Mouse (Mus musculus): ENCODE measurements around the gene Snx21. TPM values are rescaled to one million over a fixed set of nuclear protein-coding genes. Genes with fewer than 3 reads are reported as not detected.

Snx21 gene
- polyA plus RNA-seq, 1 experiment from 2014 or later = 24.4 TPM

GRCm38 (mm10) chr2:164765841-164766240, 19.8 kb upstream of the Snx21 start:
- Histone ChIP-seq H3K36me3 (ENCODE audit: control insufficient read depth, insufficient read depth, low read length) (peaks cover 61% of the 10 kb centered on the region), H3K4me2 (replicated peaks; ENCODE audit: low read depth, low read length) (no peak overlapping the region), H3K4me3 (ENCODE audit: low read depth, low read length) (no peak overlapping the region), H3K4me1 (ENCODE audit: control insufficient read depth, insufficient read depth, low read length) (peaks cover 4% of the 10 kb centered on the region; the same call in 1 of the 2 replicates), H3K27me3 (ENCODE audit: control insufficient read depth, insufficient read depth, low read length) (no peaks in the 10 kb centered on the region), H3K9ac (replicated peaks; ENCODE audit: low read depth, low read length) (no peak overlapping the region), H3K27ac (ENCODE audit: low read length) (no peak overlapping the region), H3K9me3 (ENCODE audit: control insufficient read depth, low read depth, low read length) (no peaks in the 10 kb centered on the region)
- no peak for ATAC-seq (ENCODE audit: insufficient number of reproducible peaks, insufficient read depth, low FRiP score, low read depth)
- WGBS = 85% methylated on average over 3 of the region's 3 CpGs

- no peak overlapping the region for H3K4me3 ChIP-seq (ENCODE audit: low read depth, low read length)
- H3K36me3 ChIP-seq (ENCODE audit: control insufficient read depth, insufficient read depth, low read length) = peaks cover 58% of the 10 kb centered on the region
- no peak overlapping the region for H3K9ac ChIP-seq (replicated peaks; ENCODE audit: low read depth, low read length)
- no peaks in the 10 kb centered on the region for H3K9me3 ChIP-seq (ENCODE audit: control insufficient read depth, low read depth, low read length)
- H3K27me3 ChIP-seq (ENCODE audit: control insufficient read depth, insufficient read depth, low read length) = no peaks in the 10 kb centered on the region
- peaks cover 17% of the 10 kb centered on the region for H3K4me1 ChIP-seq (ENCODE audit: control insufficient read depth, insufficient read depth, low read length)
- WGBS = 90% methylated on average over 15 of the region's 15 CpGs
- ATAC-seq (ENCODE audit: insufficient number of reproducible peaks, insufficient read depth, low FRiP score, low read depth) = no peak
- H3K4me2 ChIP-seq (replicated peaks; ENCODE audit: low read depth, low read length) = no peak overlapping the region
- H3K27ac ChIP-seq (ENCODE audit: low read length) = no peak overlapping the region
Observed at GRCm38 (mm10) chr2:164767812-164768540, 17.6 kb upstream of the Snx21 start.

GRCm38 (mm10) chr2:164769258-164770037, 16.2 kb upstream of the Snx21 start, which contains the start of gene Ube2c:
Gene Ube2c (plus strand): TSS chr2:164769898.
- H3K9me3 ChIP-seq (ENCODE audit: control insufficient read depth, low read depth, low read length) = no peaks in the 10 kb centered on the region
- ATAC-seq (ENCODE audit: insufficient number of reproducible peaks, insufficient read depth, low FRiP score, low read depth) = peak; percentile 99
- H3K4me1 ChIP-seq (ENCODE audit: control insufficient read depth, insufficient read depth, low read length) = peaks cover 17% of the 10 kb centered on the region
- WGBS = under 1% methylated on average over 52 of the region's 53 CpGs
- peak within 1 kb of the TSS; percentile 84 for H3K4me2 ChIP-seq (replicated peaks; ENCODE audit: low read depth, low read length)
- no peaks in the 10 kb centered on the region for H3K27me3 ChIP-seq (ENCODE audit: control insufficient read depth, insufficient read depth, low read length)
- no peak within 1 kb of the TSS; the same call in 1 of the 2 replicates for H3K27ac ChIP-seq (ENCODE audit: low read length)
- peaks cover 52% of the 10 kb centered on the region for H3K36me3 ChIP-seq (ENCODE audit: control insufficient read depth, insufficient read depth, low read length)
- H3K9ac ChIP-seq (replicated peaks; ENCODE audit: low read depth, low read length) = peak within 1 kb of the TSS; percentile 80
- H3K4me3 ChIP-seq (ENCODE audit: low read depth, low read length) = peak within 1 kb of the TSS; percentile 87

- Histone ChIP-seq H3K27me3 (ENCODE audit: control insufficient read depth, insufficient read depth, low read length) (no peaks in the 10 kb centered on the region), H3K4me2 (replicated peaks; ENCODE audit: low read depth, low read length) (peak overlapping the region; percentile 84), H3K9ac (replicated peaks; ENCODE audit: low read depth, low read length) (peak overlapping the region; percentile 80), H3K4me3 (ENCODE audit: low read depth, low read length) (peak overlapping the region; percentile 87), H3K9me3 (ENCODE audit: control insufficient read depth, low read depth, low read length) (no peaks in the 10 kb centered on the region), H3K36me3 (ENCODE audit: control insufficient read depth, insufficient read depth, low read length) (peaks cover 46% of the 10 kb centered on the region), H3K4me1 (ENCODE audit: control insufficient read depth, insufficient read depth, low read length) (peaks cover 17% of the 10 kb centered on the region), H3K27ac (ENCODE audit: low read length) (no peak overlapping the region)
- WGBS = 4% methylated on average over 15 of the region's 15 CpGs
- ATAC-seq (ENCODE audit: insufficient number of reproducible peaks, insufficient read depth, low FRiP score, low read depth) = no peak
Observed at GRCm38 (mm10) chr2:164770279-164770678, 15.3 kb upstream of the Snx21 start.

- Histone ChIP-seq H3K9me3 (ENCODE audit: control insufficient read depth, low read depth, low read length) (no peaks in the 10 kb centered on the region), H3K4me3 (ENCODE audit: low read depth, low read length) (peak overlapping the region; percentile 87), H3K27ac (ENCODE audit: low read length) (no peak overlapping the region), H3K36me3 (ENCODE audit: control insufficient read depth, insufficient read depth, low read length) (peaks cover 38% of the 10 kb centered on the region), H3K27me3 (ENCODE audit: control insufficient read depth, insufficient read depth, low read length) (no peaks in the 10 kb centered on the region), H3K4me2 (replicated peaks; ENCODE audit: low read depth, low read length) (peak overlapping the region; percentile 84), H3K9ac (replicated peaks; ENCODE audit: low read depth, low read length) (peak overlapping the region; percentile 80), H3K4me1 (ENCODE audit: control insufficient read depth, insufficient read depth, low read length) (peaks cover 17% of the 10 kb centered on the region)
- WGBS = 62% methylated on average over 8 of the region's 8 CpGs
- no peak for ATAC-seq (ENCODE audit: insufficient number of reproducible peaks, insufficient read depth, low FRiP score, low read depth)
Observed at GRCm38 (mm10) chr2:164771123-164771522, 14.5 kb upstream of the Snx21 start.

GRCm38 (mm10) chr2:164773229-164773988, 12.2 kb upstream of the Snx21 start:
- H3K4me2 ChIP-seq (replicated peaks; ENCODE audit: low read depth, low read length) = no peak overlapping the region
- H3K27me3 ChIP-seq (ENCODE audit: control insufficient read depth, insufficient read depth, low read length) = no peaks in the 10 kb centered on the region
- no peaks in the 10 kb centered on the region for H3K9me3 ChIP-seq (ENCODE audit: control insufficient read depth, low read depth, low read length)
- no peak overlapping the region for H3K4me3 ChIP-seq (ENCODE audit: low read depth, low read length)
- peaks cover 17% of the 10 kb centered on the region for H3K4me1 ChIP-seq (ENCODE audit: control insufficient read depth, insufficient read depth, low read length)
- 77% methylated on average over 14 of the region's 14 CpGs for WGBS
- peaks cover 21% of the 10 kb centered on the region for H3K36me3 ChIP-seq (ENCODE audit: control insufficient read depth, insufficient read depth, low read length)
- no peak overlapping the region for H3K9ac ChIP-seq (replicated peaks; ENCODE audit: low read depth, low read length)
- no peak for ATAC-seq (ENCODE audit: insufficient number of reproducible peaks, insufficient read depth, low FRiP score, low read depth)
- H3K27ac ChIP-seq (ENCODE audit: low read length) = no peak overlapping the region

- Histone ChIP-seq H3K27ac (ENCODE audit: low read length) (no peak overlapping the region), H3K27me3 (ENCODE audit: control insufficient read depth, insufficient read depth, low read length) (no peaks in the 10 kb centered on the region), H3K4me1 (ENCODE audit: control insufficient read depth, insufficient read depth, low read length) (peaks cover 17% of the 10 kb centered on the region), H3K9me3 (ENCODE audit: control insufficient read depth, low read depth, low read length) (no peaks in the 10 kb centered on the region), H3K9ac (replicated peaks; ENCODE audit: low read depth, low read length) (no peak overlapping the region), H3K4me3 (ENCODE audit: low read depth, low read length) (no peak overlapping the region), H3K4me2 (replicated peaks; ENCODE audit: low read depth, low read length) (no peak overlapping the region), H3K36me3 (ENCODE audit: control insufficient read depth, insufficient read depth, low read length) (peaks cover 21% of the 10 kb centered on the region)
- WGBS = 76% methylated on average over 5 of the region's 5 CpGs
- no peak for ATAC-seq (ENCODE audit: insufficient number of reproducible peaks, insufficient read depth, low FRiP score, low read depth)
Observed at GRCm38 (mm10) chr2:164773989-164774364, 11.6 kb upstream of the Snx21 start.

GRCm38 (mm10) chr2:164776130-164776529, 9.5 kb upstream of the Snx21 start:
- Histone ChIP-seq H3K4me3 (ENCODE audit: low read depth, low read length) (no peak overlapping the region), H3K4me1 (ENCODE audit: control insufficient read depth, insufficient read depth, low read length) (peaks cover 10% of the 10 kb centered on the region), H3K27me3 (ENCODE audit: control insufficient read depth, insufficient read depth, low read length) (no peaks in the 10 kb centered on the region), H3K4me2 (replicated peaks; ENCODE audit: low read depth, low read length) (no peak overlapping the region), H3K9me3 (ENCODE audit: control insufficient read depth, low read depth, low read length) (no peaks in the 10 kb centered on the region), H3K36me3 (ENCODE audit: control insufficient read depth, insufficient read depth, low read length) (peaks cover 18% of the 10 kb centered on the region), H3K27ac (ENCODE audit: low read length) (no peak overlapping the region), H3K9ac (replicated peaks; ENCODE audit: low read depth, low read length) (no peak overlapping the region)
- 82% methylated on average over 6 of the region's 6 CpGs for WGBS
- ATAC-seq (ENCODE audit: insufficient number of reproducible peaks, insufficient read depth, low FRiP score, low read depth) = no peak

Data from stomach, embryonic 14.5 days (tissue).